Mouse (Mus musculus) small intestine, adult 2 months (tissue): ENCODE results near the gene Gal3st1. TPM values are rescaled to one million over a fixed set of nuclear protein-coding genes. Genes with fewer than 3 reads are reported as not detected.

Source experiments
- H3K27ac ChIP-seq: fragments of 200-500 bp; 2 replicates; pipeline ENCODE4 v1.5.1; 2012; ENCODE audit warnings: low read depth, low read length, control low read depth, inconsistent platforms; ENCODE audit not compliant: insufficient read depth
- H3K27me3 ChIP-seq: fragments of 200-500 bp; 2 replicates; pipeline ENCODE4 v1.6.1; 2012; ENCODE audit warnings: mild to moderate bottlenecking, moderate library complexity, low read length, inconsistent platforms; ENCODE audit not compliant: control insufficient read depth, insufficient read depth
- H3K36me3 ChIP-seq: fragments of 200-500 bp; 2 replicates; pipeline ENCODE4 v1.6.1; 2012; ENCODE audit warnings: mild to moderate bottlenecking, low read length, control low read depth, inconsistent platforms; ENCODE audit not compliant: control insufficient read depth, insufficient read depth
- H3K4me1 ChIP-seq: fragments of 200-500 bp; 2 replicates; pipeline ENCODE4 v1.6.1; 2012; ENCODE audit warnings: low read length, inconsistent platforms, mixed read lengths; ENCODE audit not compliant: control insufficient read depth, insufficient read depth, insufficient read length
- H3K4me3 ChIP-seq: fragments of 200-500 bp; 2 replicates; pipeline ENCODE4 v1.5.1; 2012; ENCODE audit warnings: low read depth, mild to moderate bottlenecking, control low read depth, inconsistent platforms, low read length, moderate library complexity
- CTCF ChIP-seq: fragments of 200-500 bp; IDR thresholded peaks from 2 replicates; pipeline ENCODE4 v1.5.1; 2012; ENCODE audit warnings: low read depth, mild to moderate bottlenecking, control low read depth, inconsistent platforms, low read length, moderate library complexity, mixed read lengths; ENCODE audit not compliant: insufficient replicate concordance, insufficient read length; ENCODE audit errors: extremely low read depth
- POLR2A ChIP-seq: fragments of 200-500 bp; IDR thresholded peaks from 2 replicates; pipeline ENCODE4 v1.6.1; 2012; ENCODE audit warnings: low read depth, mild to moderate bottlenecking, control low read depth, inconsistent platforms, low read length, moderate library complexity
- WGBS: fragments of 180-500 bp; shearing (Covaris S2); methylation state at CpG from one replicate; pipeline ENCODE4 v1.1.7; 2018; 5-methylcytosine and 5-hydroxymethylcytosine counted together
- polyA plus RNA-seq: library from polyadenylated mRNA; depleted of rRNA; stranded (reverse); fragments of >200 nt; gene quantifications from 2 replicates; pipeline ENCODE4 v1.2.3, GENCODE M21; 2012

Gene Gal3st1
- polyA plus RNA-seq, 1 experiment, result 124 TPM

DNA sequence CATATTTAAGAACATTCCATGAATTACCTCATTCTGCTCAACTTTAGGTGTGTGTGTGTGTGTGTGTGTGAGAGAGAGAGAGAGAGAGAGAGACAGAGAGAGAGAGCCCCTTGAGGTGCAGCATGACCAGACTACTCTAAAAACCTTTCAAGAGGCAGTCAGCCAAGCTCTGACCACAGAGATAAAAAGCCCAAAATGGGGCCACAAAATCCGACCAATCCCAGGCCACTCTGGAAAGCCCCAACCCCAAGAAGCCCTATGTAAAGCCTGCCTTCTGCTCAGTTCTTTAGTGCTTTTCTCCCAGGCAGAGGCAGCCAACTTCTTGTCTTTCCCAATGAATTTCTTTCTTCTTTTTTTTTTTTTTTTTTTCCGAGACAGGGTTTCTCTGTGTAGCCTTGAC is 22.5 kb upstream of the Gal3st1 start:
- Histone ChIP-seq H3K4me1 (peaks cover 3% of the 10 kb centered on the region; the same call in 1 of the 2 replicates), H3K27me3 (0 out of 2 replicates have a peak, but pooled peaks cover 3% of the 10 kb centered on the region), H3K27ac (no peak overlapping the region), H3K36me3 (no peaks in the 10 kb centered on the region), H3K4me3 (no peak overlapping the region)
- TF ChIP-seq CTCF (no peak), POLR2A (no peak)
- 33% methylated on average over 2 of the region's 2 CpGs for WGBS

DNA sequence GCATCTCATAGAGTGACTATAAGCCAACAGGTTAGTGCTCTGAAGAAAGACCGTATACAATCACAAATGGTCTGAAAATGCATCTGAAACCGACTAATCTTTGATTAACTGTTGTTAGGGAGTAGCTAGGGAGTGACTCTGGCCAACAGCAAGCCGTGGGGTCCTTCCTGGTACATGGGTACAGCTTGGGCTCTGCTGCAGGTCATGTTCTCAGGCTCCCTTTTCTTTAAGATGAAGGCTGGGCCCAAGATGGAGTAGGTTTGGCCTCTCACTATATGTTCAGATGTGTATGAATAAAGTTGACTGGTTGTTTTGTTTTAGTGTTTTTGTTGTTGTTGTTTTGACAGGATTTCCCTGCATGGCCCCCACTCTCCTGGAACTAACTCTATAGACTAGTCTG is 21.7 kb upstream of the Gal3st1 start:
- no peaks in the 10 kb centered on the region for H3K36me3 ChIP-seq
- no peak for TF ChIP-seq CTCF
- TF ChIP-seq POLR2A, result no peak
- H3K27ac ChIP-seq, result no peak overlapping the region
- no peaks in the 10 kb centered on the region for H3K27me3 ChIP-seq
- 59% methylated on average over 3 of the region's 3 CpGs for WGBS
- H3K4me1 ChIP-seq, result peaks cover 3% of the 10 kb centered on the region; the same call in 1 of the 2 replicates
- H3K4me3 ChIP-seq, result no peak overlapping the region

DNA sequence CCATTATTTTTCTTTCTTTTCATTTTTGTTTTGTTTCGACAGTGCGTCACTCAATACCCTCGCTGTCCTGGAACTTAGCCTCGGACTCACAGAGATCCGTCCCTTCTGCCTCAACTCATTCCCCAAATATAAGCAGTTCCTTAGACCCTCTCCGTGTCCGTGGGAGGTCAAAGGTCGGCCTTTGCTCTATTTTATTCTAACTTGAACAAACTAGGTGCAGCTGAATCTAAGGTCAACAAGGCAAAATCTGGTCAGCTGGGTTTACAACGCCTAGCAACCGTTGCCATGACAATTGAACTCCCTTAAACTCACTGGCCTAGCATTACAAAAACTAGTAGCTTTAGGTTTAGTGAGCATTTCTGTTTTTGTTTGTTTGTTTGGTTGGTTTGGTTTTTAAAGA is 20.3 kb upstream of the Gal3st1 start:
- Histone ChIP-seq H3K4me3 (peak overlapping the region; percentile 41), H3K4me1 (peaks cover 3% of the 10 kb centered on the region; the same call in 1 of the 2 replicates), H3K27ac (peak overlapping the region; percentile 39; the same call in 1 of the 2 replicates), H3K36me3 (no peaks in the 10 kb centered on the region), H3K27me3 (no peaks in the 10 kb centered on the region)
- WGBS, result 65% methylated on average over 10 of the region's 10 CpGs
- no peak for TF ChIP-seq CTCF
- TF ChIP-seq POLR2A, result no peak

DNA sequence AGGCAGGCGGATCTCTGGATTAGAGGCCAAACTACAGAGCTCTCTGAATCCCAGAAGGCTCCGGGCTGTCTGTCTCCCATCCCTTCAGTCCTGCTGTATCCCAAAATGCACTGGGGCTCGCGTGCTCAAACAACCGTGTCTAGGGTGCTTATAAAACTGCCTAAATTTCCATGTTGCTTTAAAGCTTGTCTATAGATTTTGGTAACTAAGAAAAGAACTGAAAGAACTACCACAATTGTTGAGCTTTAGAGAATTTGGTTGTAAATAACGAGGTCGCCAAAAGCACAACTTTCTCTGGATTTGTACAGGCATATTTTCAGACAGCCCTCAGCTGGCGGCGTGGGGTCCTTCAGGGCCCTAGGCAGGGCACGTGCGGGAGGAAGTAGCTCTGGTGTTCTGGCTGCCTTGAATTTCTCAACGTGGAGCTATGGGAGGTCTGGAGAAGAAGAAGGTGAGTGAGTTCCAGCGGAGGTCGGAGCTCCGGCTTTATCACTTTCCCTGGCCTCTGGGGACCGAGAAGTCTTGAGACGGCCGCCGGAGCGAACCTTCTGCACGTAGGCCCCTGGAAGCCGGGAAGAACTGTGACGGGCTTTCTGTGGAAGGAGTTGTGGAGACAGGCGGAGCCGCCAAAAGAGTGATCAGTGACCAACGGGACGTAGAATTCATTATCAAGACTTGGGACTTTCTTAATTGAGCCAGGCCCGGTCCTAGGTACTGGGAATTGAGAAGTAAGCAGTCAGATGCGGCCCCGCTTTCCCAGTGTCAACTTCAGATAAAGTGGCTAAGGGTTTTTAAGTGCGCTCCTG is 19.6 kb upstream of the Gal3st1 start, which contains the start of gene Pes1:
Gene Pes1 (plus strand): TSS at position 366 of the 806 bp plus-strand sequence.
- Histone ChIP-seq H3K27me3 (no peaks in the 10 kb centered on the region), H3K4me3 (peak within 1 kb of the TSS; percentile 94), H3K4me1 (peaks cover 3% of the 10 kb centered on the region; the same call in 1 of the 2 replicates), H3K27ac (peak within 1 kb of the TSS; percentile 39; the same call in 1 of the 2 replicates), H3K36me3 (no peaks in the 10 kb centered on the region)
- no peak for TF ChIP-seq CTCF
- peak; percentile 34; the same call in 1 of the 2 replicates for TF ChIP-seq POLR2A
- WGBS, result under 1% methylated on average over 31 of the region's 31 CpGs

DNA sequence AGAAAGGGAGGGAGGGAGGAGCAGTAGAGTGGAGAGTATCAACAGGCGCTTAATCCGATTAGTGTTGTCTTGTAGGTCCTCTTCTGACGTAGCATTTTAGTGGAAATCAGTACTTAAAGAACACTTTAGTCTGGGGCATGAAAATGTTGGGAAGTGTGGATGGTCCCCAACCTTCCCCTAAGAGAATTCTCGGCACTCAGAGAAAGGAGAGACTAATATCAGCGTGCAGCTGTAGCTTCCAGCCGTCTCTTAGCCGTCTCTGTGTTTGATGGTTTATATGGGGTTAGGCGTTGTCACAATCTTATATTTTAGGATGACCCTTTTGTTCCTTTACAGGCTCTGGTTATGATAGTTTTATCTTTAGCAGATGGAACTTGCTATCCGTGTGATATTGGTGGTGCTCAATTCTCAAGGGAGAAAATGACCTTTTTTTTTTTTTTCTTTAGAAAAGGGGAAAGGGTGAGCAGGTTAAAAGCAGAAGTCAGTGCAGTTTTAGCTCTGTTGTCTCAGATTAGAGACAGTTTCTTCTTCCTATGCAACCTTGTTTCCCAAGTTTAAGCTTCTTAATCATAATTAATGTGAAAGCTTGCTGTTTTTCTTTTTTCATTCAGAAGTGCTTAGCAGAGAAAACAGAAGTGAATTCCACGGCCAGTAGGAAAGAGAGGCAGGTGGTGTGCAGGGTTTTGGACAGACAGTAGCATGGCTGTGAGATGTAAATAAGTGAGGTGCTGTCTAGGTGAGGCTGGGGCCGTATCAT is 18.8 kb upstream of the Gal3st1 start:
- peaks cover 3% of the 10 kb centered on the region; the same call in 1 of the 2 replicates for H3K4me1 ChIP-seq
- H3K4me3 ChIP-seq, result peak overlapping the region; percentile 94
- no peaks in the 10 kb centered on the region for H3K27me3 ChIP-seq
- H3K27ac ChIP-seq, result 0 out of 2 replicates have a peak overlapping the region, but pooled peaks have one; percentile 11
- WGBS, result 5% methylated on average over 11 of the region's 11 CpGs
- TF ChIP-seq CTCF, result no peak
- no peak for TF ChIP-seq POLR2A
- H3K36me3 ChIP-seq, result 0 out of 2 replicates have a peak, but pooled peaks cover 2% of the 10 kb centered on the region

DNA sequence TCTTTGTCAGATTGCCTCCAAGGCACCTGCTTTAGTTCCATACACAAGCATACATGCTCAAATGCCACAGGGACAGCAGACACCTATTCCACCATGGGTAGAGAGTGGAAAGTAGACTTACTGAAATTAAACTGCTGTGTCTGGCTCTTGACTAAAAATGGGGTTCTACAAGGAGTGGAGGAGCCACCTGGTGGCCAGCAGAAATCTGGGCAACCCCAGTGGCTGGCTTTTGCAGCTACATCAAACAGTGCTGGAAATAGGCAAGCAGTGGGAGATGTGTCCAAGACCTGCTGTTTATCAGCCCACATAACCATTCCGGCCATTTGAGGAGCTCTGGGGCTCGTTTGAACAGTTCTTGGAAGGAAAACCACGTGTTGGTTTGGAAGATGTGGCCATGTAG is 13.6 kb upstream of the Gal3st1 start:
- H3K36me3 ChIP-seq, result peaks cover 35% of the 10 kb centered on the region
- H3K27ac ChIP-seq, result no peak overlapping the region
- H3K4me3 ChIP-seq, result no peak overlapping the region
- no peaks in the 10 kb centered on the region for H3K27me3 ChIP-seq
- H3K4me1 ChIP-seq, result no peaks in the 10 kb centered on the region; the same call in 1 of the 2 replicates
- TF ChIP-seq CTCF (peak; percentile 33; the same call in 1 of the 2 replicates), POLR2A (no peak)
- WGBS, result 74% methylated on average over 3 of the region's 3 CpGs
